Mouse (Mus musculus): Measurements from ENCODE around the gene Stpg2. TPM values are rescaled to one million over a fixed set of nuclear protein-coding genes. Genes with fewer than 3 reads are reported as not detected.

Stpg2 gene
- polyA plus RNA-seq (2012; ENCODE audit: insufficient read depth, insufficient read length, missing spikeins), result 0.28 TPM in 1 of 2 replicates, not detected in the other

DNA sequence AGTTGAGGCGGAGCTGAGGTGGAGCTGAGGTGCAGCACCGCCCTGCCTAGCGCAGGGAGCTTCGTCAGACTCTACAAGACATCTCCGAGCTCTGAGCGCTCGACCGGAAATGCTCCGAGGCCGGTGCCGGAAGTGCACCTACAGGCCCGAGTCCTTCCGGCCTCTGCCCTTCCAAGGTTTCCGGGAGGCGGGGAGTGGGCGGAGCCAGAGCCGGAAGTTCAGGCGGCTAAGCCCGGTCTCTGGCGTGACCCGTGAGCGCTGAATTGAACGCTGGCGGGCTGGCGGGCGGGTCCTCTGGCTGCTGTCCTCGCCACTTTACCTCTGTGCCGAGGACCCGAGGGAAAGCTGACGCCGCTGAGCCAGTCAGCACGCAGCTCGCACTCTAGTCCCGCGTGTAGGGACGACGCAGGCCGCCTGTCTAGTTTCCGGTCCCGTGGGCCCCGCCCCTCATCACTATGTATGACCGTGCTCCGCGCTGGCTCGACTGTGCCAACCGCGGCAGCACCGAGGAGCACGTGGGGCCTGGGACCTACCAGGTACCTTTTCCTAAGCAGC lies at the start of gene Stpg2:
Stpg2 (plus strand) TSS at position 251 of the 555 bp plus-strand sequence.
- no peak for TF ChIP-seq POLR2A (IDR thresholded peaks at IDR 0.05; ENCODE audit: borderline replicate concordance, low read depth, low read length)
- TF ChIP-seq CTCF (IDR thresholded peaks at IDR 0.05; ENCODE audit: low read depth, low read length), result no peak
- Histone ChIP-seq H3K27ac (ENCODE audit: insufficient read depth, low read depth, low read length) (peak within 1 kb of the TSS; percentile 82), H3K4me1 (ENCODE audit: control insufficient read depth, insufficient read depth, low read length) (no peaks in the 10 kb centered on the region), H3K4me3 (ENCODE audit: insufficient read depth, low read length) (peak within 1 kb of the TSS; percentile 61)

GRCm38 (mm10) chr3:139162146-139162545 lies 43.3 kb upstream of the Stpg2 start:
- Histone ChIP-seq H3K4me3 (ENCODE audit: insufficient read depth, low read length) (no peak overlapping the region), H3K27ac (ENCODE audit: insufficient read depth, low read depth, low read length) (no peak overlapping the region), H3K4me1 (ENCODE audit: control insufficient read depth, insufficient read depth, low read length) (no peaks in the 10 kb centered on the region)
- TF ChIP-seq CTCF (IDR thresholded peaks at IDR 0.05; ENCODE audit: low read depth, low read length) (no peak), POLR2A (IDR thresholded peaks at IDR 0.05; ENCODE audit: borderline replicate concordance, low read depth, low read length) (no peak)

DNA sequence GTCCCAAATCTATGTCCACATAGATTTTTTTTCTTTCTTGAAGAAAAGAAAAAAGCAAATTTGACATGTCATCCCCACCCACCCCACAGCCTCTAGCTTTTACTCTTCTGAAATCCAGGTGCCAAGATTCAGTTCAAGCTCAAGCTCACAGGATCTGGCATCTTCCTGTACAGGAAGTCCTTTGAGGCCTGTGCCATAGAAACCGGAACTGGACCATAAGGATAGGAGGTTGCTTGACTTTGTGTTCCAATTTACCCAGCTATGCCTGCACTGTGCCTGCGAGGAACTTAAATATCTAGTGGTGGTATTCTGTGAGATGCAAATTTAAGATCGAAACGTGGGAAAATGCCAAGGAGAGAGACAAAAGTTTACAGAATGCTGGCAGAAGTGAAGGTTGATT lies 42.8 kb upstream of the Stpg2 start:
- Histone ChIP-seq H3K27ac (ENCODE audit: insufficient read depth, low read depth, low read length) (no peak overlapping the region), H3K4me3 (ENCODE audit: insufficient read depth, low read length) (no peak overlapping the region), H3K4me1 (ENCODE audit: control insufficient read depth, insufficient read depth, low read length) (no peaks in the 10 kb centered on the region)
- no peak for TF ChIP-seq CTCF (IDR thresholded peaks at IDR 0.05; ENCODE audit: low read depth, low read length)
- TF ChIP-seq POLR2A (IDR thresholded peaks at IDR 0.05; ENCODE audit: borderline replicate concordance, low read depth, low read length), result no peak

GRCm38 (mm10) chr3:139168510-139169269 lies 36.8 kb upstream of the Stpg2 start:
- TF ChIP-seq CTCF (IDR thresholded peaks at IDR 0.05; ENCODE audit: low read depth, low read length) (no peak), POLR2A (IDR thresholded peaks at IDR 0.05; ENCODE audit: borderline replicate concordance, low read depth, low read length) (no peak)
- Histone ChIP-seq H3K27ac (ENCODE audit: insufficient read depth, low read depth, low read length) (no peak overlapping the region), H3K4me3 (ENCODE audit: insufficient read depth, low read length) (no peak overlapping the region), H3K4me1 (ENCODE audit: control insufficient read depth, insufficient read depth, low read length) (no peaks in the 10 kb centered on the region)

GRCm38 (mm10) chr3:139169740-139170139 lies 35.8 kb upstream of the Stpg2 start:
- no peak overlapping the region for H3K4me3 ChIP-seq (ENCODE audit: insufficient read depth, low read length)
- TF ChIP-seq CTCF (IDR thresholded peaks at IDR 0.05; ENCODE audit: low read depth, low read length) (no peak), POLR2A (IDR thresholded peaks at IDR 0.05; ENCODE audit: borderline replicate concordance, low read depth, low read length) (no peak)
- no peaks in the 10 kb centered on the region for H3K4me1 ChIP-seq (ENCODE audit: control insufficient read depth, insufficient read depth, low read length)
- H3K27ac ChIP-seq (ENCODE audit: insufficient read depth, low read depth, low read length), result no peak overlapping the region

GRCm38 (mm10) chr3:139176936-139177335 lies 28.6 kb upstream of the Stpg2 start:
- H3K4me3 ChIP-seq (ENCODE audit: insufficient read depth, low read length), result no peak overlapping the region
- H3K27ac ChIP-seq (ENCODE audit: insufficient read depth, low read depth, low read length), result no peak overlapping the region
- TF ChIP-seq POLR2A (IDR thresholded peaks at IDR 0.05; ENCODE audit: borderline replicate concordance, low read depth, low read length) (no peak), CTCF (IDR thresholded peaks at IDR 0.05; ENCODE audit: low read depth, low read length) (no peak)
- no peaks in the 10 kb centered on the region for H3K4me1 ChIP-seq (ENCODE audit: control insufficient read depth, insufficient read depth, low read length)

DNA sequence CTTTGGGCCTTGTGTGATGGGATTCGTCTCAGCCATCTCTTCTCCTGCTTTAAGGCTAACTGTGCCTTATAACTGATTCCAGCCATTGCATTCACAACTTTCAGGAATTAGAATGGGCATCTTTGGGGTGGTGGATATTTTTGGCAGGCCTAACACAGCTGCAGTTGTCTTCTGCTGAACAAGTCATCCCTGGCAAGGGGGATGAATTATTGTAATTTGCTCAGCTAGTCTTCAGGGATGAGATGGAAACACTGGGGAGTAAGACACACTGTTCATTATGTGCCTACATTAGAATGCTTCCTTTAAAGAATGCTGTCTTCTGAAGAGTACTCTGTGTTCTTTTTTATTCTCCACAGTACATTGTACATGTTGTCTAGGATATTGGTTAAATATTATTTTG lies 14.0 kb upstream of the Stpg2 start:
- Histone ChIP-seq H3K4me1 (ENCODE audit: control insufficient read depth, insufficient read depth, low read length) (no peaks in the 10 kb centered on the region), H3K27ac (ENCODE audit: insufficient read depth, low read depth, low read length) (no peak overlapping the region), H3K4me3 (ENCODE audit: insufficient read depth, low read length) (no peak overlapping the region)
- TF ChIP-seq POLR2A (IDR thresholded peaks at IDR 0.05; ENCODE audit: borderline replicate concordance, low read depth, low read length) (no peak), CTCF (IDR thresholded peaks at IDR 0.05; ENCODE audit: low read depth, low read length) (no peak)

- TF ChIP-seq POLR2A (IDR thresholded peaks at IDR 0.05; ENCODE audit: borderline replicate concordance, low read depth, low read length), result no peak
- TF ChIP-seq CTCF (IDR thresholded peaks at IDR 0.05; ENCODE audit: low read depth, low read length), result no peak
- no peak overlapping the region for H3K27ac ChIP-seq (ENCODE audit: insufficient read depth, low read depth, low read length)
- H3K4me3 ChIP-seq (ENCODE audit: insufficient read depth, low read length), result no peak overlapping the region
- H3K4me1 ChIP-seq (ENCODE audit: control insufficient read depth, insufficient read depth, low read length), result no peaks in the 10 kb centered on the region
Observed at GRCm38 (mm10) chr3:139193917-139194316, 11.6 kb upstream of the Stpg2 start.

DNA sequence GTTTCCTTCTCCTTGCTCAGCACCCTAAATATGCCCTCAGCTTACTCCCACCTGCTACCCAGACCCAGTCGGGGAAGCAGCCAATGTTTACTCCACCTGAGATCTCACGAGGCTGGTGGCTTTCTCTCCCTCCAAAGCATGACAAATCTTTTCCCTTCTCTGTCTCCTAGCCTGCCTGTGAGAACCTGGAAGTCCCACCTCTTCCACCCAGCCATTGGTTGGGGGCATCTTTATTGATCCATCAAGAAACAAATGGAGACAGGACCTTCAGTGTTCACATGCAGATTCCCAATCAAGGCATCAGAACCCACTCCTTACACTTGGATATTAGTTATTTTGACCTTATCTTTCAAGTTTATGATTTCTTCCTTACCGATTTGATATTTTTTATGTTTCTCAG lies 7.1 kb upstream of the Stpg2 start:
- Histone ChIP-seq H3K4me1 (ENCODE audit: control insufficient read depth, insufficient read depth, low read length) (no peaks in the 10 kb centered on the region), H3K27ac (ENCODE audit: insufficient read depth, low read depth, low read length) (no peak overlapping the region), H3K4me3 (ENCODE audit: insufficient read depth, low read length) (no peak overlapping the region)
- TF ChIP-seq POLR2A (IDR thresholded peaks at IDR 0.05; ENCODE audit: borderline replicate concordance, low read depth, low read length), result no peak
- no peak for TF ChIP-seq CTCF (IDR thresholded peaks at IDR 0.05; ENCODE audit: low read depth, low read length)

DNA sequence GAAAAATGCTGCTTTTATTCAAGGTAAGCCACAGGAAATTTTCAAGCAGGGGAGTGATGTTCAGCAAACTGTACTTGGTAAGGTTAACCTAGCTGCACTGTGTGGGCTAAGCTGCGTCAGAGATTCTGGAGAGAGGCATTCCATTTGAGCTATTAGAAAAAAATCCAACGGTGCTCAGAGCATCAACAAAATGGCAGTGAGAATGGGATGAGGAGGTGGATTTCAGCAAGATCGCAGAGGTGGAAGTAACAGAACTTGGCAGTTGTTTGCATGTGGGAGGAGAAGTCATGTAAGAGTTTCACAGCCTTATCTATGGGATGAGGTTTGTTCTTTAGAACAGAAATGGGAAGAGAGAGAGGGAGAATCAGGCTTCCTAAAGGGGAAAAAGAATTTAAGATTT lies 5.2 kb upstream of the Stpg2 start:
- no peak for TF ChIP-seq POLR2A (IDR thresholded peaks at IDR 0.05; ENCODE audit: borderline replicate concordance, low read depth, low read length)
- no peak for TF ChIP-seq CTCF (IDR thresholded peaks at IDR 0.05; ENCODE audit: low read depth, low read length)
- Histone ChIP-seq H3K4me3 (ENCODE audit: insufficient read depth, low read length) (no peak overlapping the region), H3K4me1 (ENCODE audit: control insufficient read depth, insufficient read depth, low read length) (no peaks in the 10 kb centered on the region)

More for the DNA sequence above, 5.2 kb upstream of the Stpg2 start:
- no peak overlapping the region for H3K27ac ChIP-seq (ENCODE audit: insufficient read depth, low read depth, low read length)
